Mouse (Mus musculus): ENCODE measurements around the gene Nrg4. TPM values are rescaled to one million over a fixed set of nuclear protein-coding genes. Genes with fewer than 3 reads are reported as not detected.

The Nrg4 gene
- polyA plus RNA-seq, 1 experiment from 2014 or later = 1.2 TPM

Other genes with a start within 250 kb of the Nrg4 start
- 32.0 and 34.1 TPM in 2 replicates for gene Ube2q2, start 178.0 kb downstream of the Nrg4 start, polyA plus RNA-seq (2014; fragmentation: Nextera tagmentation; extraction: Ambion mirVana)
- gene Fbxo22, start 117.9 kb downstream of the Nrg4 start, polyA plus RNA-seq (2014; fragmentation: Nextera tagmentation; extraction: Ambion mirVana) = 41.9 and 49.6 TPM in 2 replicates
- 0.22 and 0.38 TPM in 2 replicates for gene Tmem266, start 69 bp upstream of the Nrg4 start, polyA plus RNA-seq (2014; fragmentation: Nextera tagmentation; extraction: Ambion mirVana)
- gene Etfa, start 185.4 kb upstream of the Nrg4 start, polyA plus RNA-seq (2014; fragmentation: Nextera tagmentation; extraction: Ambion mirVana) = 182 and 191 TPM in 2 replicates
- gene Isl2, start 211.8 kb upstream of the Nrg4 start, polyA plus RNA-seq (2014; fragmentation: Nextera tagmentation; extraction: Ambion mirVana) = 7.3 and 7.9 TPM in 2 replicates